Mouse (Mus musculus): Measurements from ENCODE around the gene Ptprk. TPM values are rescaled to one million over a fixed set of nuclear protein-coding genes. Genes with fewer than 3 reads are reported as not detected.

Ptprk gene
- polyA plus RNA-seq, 1 experiment from 2014 or later = 41.9 TPM

GRCm38 (mm10) chr10:28098923-28099322 is 24.3 kb downstream of the Ptprk start:
- DNase-seq (ENCODE audit: low spot score) (no peak), ATAC-seq (replicated peaks; ENCODE audit: low FRiP score, low TSS enrichment, low read depth) (peak; percentile 50; the same call in 1 of the 2 replicates)
- Histone ChIP-seq H3K9me3 (ENCODE audit: control insufficient read depth, low read length) (no peaks in the 10 kb centered on the region), H3K36me3 (ENCODE audit: control insufficient read depth, insufficient read depth, low read length) (no peaks in the 10 kb centered on the region), H3K4me3 (ENCODE audit: low read depth, low read length) (no peak overlapping the region), H3K9ac (ENCODE audit: low read length) (no peak overlapping the region), H3K4me1 (replicated peaks; ENCODE audit: control insufficient read depth, insufficient read depth, low read length) (no peaks in the 10 kb centered on the region; the same call in 1 of the 2 replicates), H3K27me3 (replicated peaks; ENCODE audit: control insufficient read depth, insufficient read depth, low read length) (no peaks in the 10 kb centered on the region), H3K27ac (ENCODE audit: low read depth) (no peak overlapping the region), H3K4me2 (ENCODE audit: low read length) (no peak overlapping the region; the same call in 1 of the 2 replicates)
- 56% methylated on average over 2 of the region's 2 CpGs for WGBS

- whole genome bisulfite sequencing = 84% methylated on average over 4 of the region's 4 CpGs
- no peak for ATAC-seq (replicated peaks; ENCODE audit: low FRiP score, low TSS enrichment, low read depth)
Observed at GRCm38 (mm10) chr10:28103406-28103906, 28.8 kb downstream of the Ptprk start.

GRCm38 (mm10) chr10:28103924-28104323 is 29.3 kb downstream of the Ptprk start:
- Histone ChIP-seq H3K27ac (ENCODE audit: low read depth) (no peak overlapping the region), H3K9me3 (ENCODE audit: control insufficient read depth, low read length) (no peaks in the 10 kb centered on the region), H3K4me1 (replicated peaks; ENCODE audit: control insufficient read depth, insufficient read depth, low read length) (no peaks in the 10 kb centered on the region; the same call in 1 of the 2 replicates), H3K27me3 (replicated peaks; ENCODE audit: control insufficient read depth, insufficient read depth, low read length) (no peaks in the 10 kb centered on the region), H3K4me3 (ENCODE audit: low read depth, low read length) (no peak overlapping the region), H3K36me3 (ENCODE audit: control insufficient read depth, insufficient read depth, low read length) (no peaks in the 10 kb centered on the region), H3K4me2 (ENCODE audit: low read length) (no peak overlapping the region), H3K9ac (ENCODE audit: low read length) (no peak overlapping the region)
- ATAC-seq (replicated peaks; ENCODE audit: low FRiP score, low TSS enrichment, low read depth) = no peak
- no peak for DNase-seq (ENCODE audit: low spot score)
- 56% methylated on average over 2 of the region's 2 CpGs for WGBS

More at GRCm38 (mm10) chr10:28103406-28103906, 28.8 kb downstream of the Ptprk start:
- Histone ChIP-seq H3K36me3 (ENCODE audit: control insufficient read depth, insufficient read depth, low read length) (no peaks in the 10 kb centered on the region), H3K4me2 (ENCODE audit: low read length) (no peak overlapping the region), H3K9ac (ENCODE audit: low read length) (no peak overlapping the region), H3K9me3 (ENCODE audit: control insufficient read depth, low read length) (no peaks in the 10 kb centered on the region), H3K4me1 (replicated peaks; ENCODE audit: control insufficient read depth, insufficient read depth, low read length) (no peaks in the 10 kb centered on the region; the same call in 1 of the 2 replicates), H3K27me3 (replicated peaks; ENCODE audit: control insufficient read depth, insufficient read depth, low read length) (no peaks in the 10 kb centered on the region), H3K4me3 (ENCODE audit: low read depth, low read length) (no peak overlapping the region), H3K27ac (ENCODE audit: low read depth) (no peak overlapping the region)
- DNase-seq (ENCODE audit: low spot score) = no peak

GRCm38 (mm10) chr10:28105247-28105646 is 30.6 kb downstream of the Ptprk start:
- DNase-seq (ENCODE audit: low spot score) = no peak
- H3K27ac ChIP-seq (ENCODE audit: low read depth) = no peak overlapping the region

GRCm38 (mm10) chr10:28112826-28113589 is 38.4 kb downstream of the Ptprk start:
- H3K27ac ChIP-seq (ENCODE audit: low read depth) = no peak overlapping the region
- DNase-seq (ENCODE audit: low spot score) (no peak), ATAC-seq (replicated peaks; ENCODE audit: low FRiP score, low TSS enrichment, low read depth) (no peak)
- no peaks in the 10 kb centered on the region for H3K36me3 ChIP-seq (ENCODE audit: control insufficient read depth, insufficient read depth, low read length)
- 76% methylated on average over 8 of the region's 8 CpGs for WGBS
- no peak overlapping the region for H3K4me3 ChIP-seq (ENCODE audit: low read depth, low read length)
- H3K9me3 ChIP-seq (ENCODE audit: control insufficient read depth, low read length) = no peaks in the 10 kb centered on the region
- H3K27me3 ChIP-seq (replicated peaks; ENCODE audit: control insufficient read depth, insufficient read depth, low read length) = no peaks in the 10 kb centered on the region
- H3K4me1 ChIP-seq (replicated peaks; ENCODE audit: control insufficient read depth, insufficient read depth, low read length) = no peaks in the 10 kb centered on the region; the same call in 1 of the 2 replicates
- no peak overlapping the region for H3K9ac ChIP-seq (ENCODE audit: low read length)
- H3K4me2 ChIP-seq (ENCODE audit: low read length) = no peak overlapping the region

More at GRCm38 (mm10) chr10:28105247-28105646, 30.6 kb downstream of the Ptprk start:
- 74% methylated on average over 6 of the region's 6 CpGs for WGBS
- ATAC-seq (replicated peaks; ENCODE audit: low FRiP score, low TSS enrichment, low read depth) = no peak
- no peak overlapping the region for H3K4me3 ChIP-seq (ENCODE audit: low read depth, low read length)
- H3K4me2 ChIP-seq (ENCODE audit: low read length) = no peak overlapping the region
- no peaks in the 10 kb centered on the region for H3K9me3 ChIP-seq (ENCODE audit: control insufficient read depth, low read length)
- H3K27me3 ChIP-seq (replicated peaks; ENCODE audit: control insufficient read depth, insufficient read depth, low read length) = no peaks in the 10 kb centered on the region
- H3K36me3 ChIP-seq (ENCODE audit: control insufficient read depth, insufficient read depth, low read length) = no peaks in the 10 kb centered on the region
- H3K9ac ChIP-seq (ENCODE audit: low read length) = no peak overlapping the region
- no peaks in the 10 kb centered on the region; the same call in 1 of the 2 replicates for H3K4me1 ChIP-seq (replicated peaks; ENCODE audit: control insufficient read depth, insufficient read depth, low read length)

GRCm38 (mm10) chr10:28113879-28114278 is 39.3 kb downstream of the Ptprk start:
- Histone ChIP-seq H3K36me3 (ENCODE audit: control insufficient read depth, insufficient read depth, low read length) (no peaks in the 10 kb centered on the region), H3K27me3 (replicated peaks; ENCODE audit: control insufficient read depth, insufficient read depth, low read length) (no peaks in the 10 kb centered on the region), H3K9me3 (ENCODE audit: control insufficient read depth, low read length) (no peaks in the 10 kb centered on the region), H3K4me2 (ENCODE audit: low read length) (no peak overlapping the region), H3K4me1 (replicated peaks; ENCODE audit: control insufficient read depth, insufficient read depth, low read length) (no peaks in the 10 kb centered on the region; the same call in 1 of the 2 replicates), H3K9ac (ENCODE audit: low read length) (no peak overlapping the region), H3K27ac (ENCODE audit: low read depth) (no peak overlapping the region), H3K4me3 (ENCODE audit: low read depth, low read length) (no peak overlapping the region)
- DNase-seq (ENCODE audit: low spot score) = no peak
- no peak for ATAC-seq (replicated peaks; ENCODE audit: low FRiP score, low TSS enrichment, low read depth)
- 52% methylated on average over 3 of the region's 3 CpGs for WGBS

GRCm38 (mm10) chr10:28116982-28117381 is 42.4 kb downstream of the Ptprk start:
- Histone ChIP-seq H3K27ac (ENCODE audit: low read depth) (no peak overlapping the region), H3K4me3 (ENCODE audit: low read depth, low read length) (no peak overlapping the region)

GRCm38 (mm10) chr10:28118783-28119365 is 44.3 kb downstream of the Ptprk start:
- Histone ChIP-seq H3K27me3 (replicated peaks; ENCODE audit: control insufficient read depth, insufficient read depth, low read length) (no peaks in the 10 kb centered on the region), H3K36me3 (ENCODE audit: control insufficient read depth, insufficient read depth, low read length) (no peaks in the 10 kb centered on the region), H3K4me2 (ENCODE audit: low read length) (peak overlapping the region; percentile 9; the same call in 1 of the 2 replicates), H3K4me3 (ENCODE audit: low read depth, low read length) (no peak overlapping the region), H3K4me1 (replicated peaks; ENCODE audit: control insufficient read depth, insufficient read depth, low read length) (no peaks in the 10 kb centered on the region), H3K9me3 (ENCODE audit: control insufficient read depth, low read length) (no peaks in the 10 kb centered on the region), H3K27ac (ENCODE audit: low read depth) (peak overlapping the region; percentile 40), H3K9ac (ENCODE audit: low read length) (no peak overlapping the region)
- ATAC-seq (replicated peaks; ENCODE audit: low FRiP score, low TSS enrichment, low read depth) (peak; percentile 90), DNase-seq (ENCODE audit: low spot score) (peak; percentile 62)
- WGBS = 72% methylated on average over 6 of the region's 6 CpGs

More at GRCm38 (mm10) chr10:28116982-28117381, 42.4 kb downstream of the Ptprk start:
- DNase-seq (ENCODE audit: low spot score) (no peak), ATAC-seq (replicated peaks; ENCODE audit: low FRiP score, low TSS enrichment, low read depth) (no peak)
- H3K4me2 ChIP-seq (ENCODE audit: low read length) = no peak overlapping the region
- H3K9ac ChIP-seq (ENCODE audit: low read length) = no peak overlapping the region
- H3K9me3 ChIP-seq (ENCODE audit: control insufficient read depth, low read length) = no peaks in the 10 kb centered on the region
- H3K36me3 ChIP-seq (ENCODE audit: control insufficient read depth, insufficient read depth, low read length) = no peaks in the 10 kb centered on the region
- H3K27me3 ChIP-seq (replicated peaks; ENCODE audit: control insufficient read depth, insufficient read depth, low read length) = no peaks in the 10 kb centered on the region
- no peaks in the 10 kb centered on the region; the same call in 1 of the 2 replicates for H3K4me1 ChIP-seq (replicated peaks; ENCODE audit: control insufficient read depth, insufficient read depth, low read length)
